Mouse (Mus musculus) hindbrain, embryonic 13.5 days (tissue): ENCODE data around the gene Rtf2. TPM values are rescaled to one million over a fixed set of nuclear protein-coding genes. Genes with fewer than 3 reads are reported as not detected.

ENCODE experiments used
- ATAC-seq: fragments of 200-750 bp; cut with Nextera tagmentation; 2 replicates; pipeline ENCODE4 v1.8.0; 2017; ENCODE audit warnings: moderate TSS enrichment; ENCODE audit not compliant: low FRiP score
- H3K27ac ChIP-seq: fragments of 300-500 bp; sonication (generic); 2 replicates; pipeline ENCODE4 v1.5.1; 2015; ENCODE audit warnings: inconsistent platforms, mild to moderate bottlenecking, moderate library complexity
- H3K27me3 ChIP-seq: fragments of 300-500 bp; sonication (generic); 2 replicates; pipeline ENCODE4 v1.6.1; 2015; ENCODE audit warnings: mild to moderate bottlenecking, inconsistent platforms
- H3K36me3 ChIP-seq: fragments of 300-500 bp; sonication (generic); 2 replicates; pipeline ENCODE4 v1.6.1; 2015; ENCODE audit warnings: mild to moderate bottlenecking, inconsistent platforms
- H3K4me1 ChIP-seq: fragments of 300-500 bp; sonication (generic); replicated peaks from 2 replicates; pipeline ENCODE4 v1.6.1; 2015; ENCODE audit warnings: inconsistent platforms
- H3K4me2 ChIP-seq: fragments of 300-500 bp; sonication (generic); 2 replicates; pipeline ENCODE4 v1.6.1; 2015; ENCODE audit warnings: inconsistent platforms, mild to moderate bottlenecking, moderate library complexity
- H3K4me3 ChIP-seq: fragments of 300-500 bp; sonication (generic); 2 replicates; pipeline ENCODE4 v1.5.1; 2015; ENCODE audit warnings: mild to moderate bottlenecking, inconsistent platforms
- H3K9ac ChIP-seq: fragments of 300-500 bp; sonication (generic); 2 replicates; pipeline ENCODE4 v1.6.1; 2015; ENCODE audit warnings: mild to moderate bottlenecking, inconsistent platforms
- H3K9me3 ChIP-seq: fragments of 300-500 bp; sonication (generic); 2 replicates; pipeline ENCODE4 v1.6.1; 2016; ENCODE audit warnings: inconsistent platforms
- WGBS: fragments of 180-500 bp; shearing (Covaris S2); methylation state at CpG from one replicate; pipeline ENCODE4 v1.1.7; 2015; 5-methylcytosine and 5-hydroxymethylcytosine counted together
- polyA plus RNA-seq: library from polyadenylated mRNA; unstranded; fragments of >200 nt; fragmentation: Nextera tagmentation; extraction: Ambion mirVana; gene quantifications from 2 replicates; pipeline ENCODE4 v1.2.1, GENCODE M21; 2015

The Rtf2 gene
- polyA plus RNA-seq, 1 experiment from 2014 or later: 102 TPM

- no peak overlapping the region for H3K9ac ChIP-seq
These were observed 33.2 kb downstream of the Rtf2 start for GRCm38 (mm10) chr2:172473591-172473990.

DNA sequence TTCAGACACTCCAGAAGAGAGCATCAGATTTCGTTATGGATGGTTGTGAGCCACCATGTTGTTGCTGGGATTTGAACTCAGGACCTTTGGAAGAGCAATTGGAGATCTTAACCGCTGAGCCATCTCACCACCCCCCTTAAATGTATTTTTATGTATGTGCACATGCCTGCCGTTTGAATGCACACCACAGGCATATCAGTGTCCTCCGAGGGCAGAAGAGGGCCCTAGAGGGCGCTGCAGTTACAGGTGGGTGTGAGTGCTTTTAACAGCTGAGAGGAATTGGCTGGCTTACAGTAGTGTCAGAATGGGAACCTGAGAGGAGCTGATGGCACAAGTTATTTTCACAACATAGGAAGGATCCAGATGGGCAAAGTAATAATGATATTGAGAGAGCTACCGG lies 34.6 kb downstream of the Rtf2 start:
- Histone ChIP-seq H3K27me3 (peaks cover 10% of the 10 kb centered on the region; the same call in 1 of the 2 replicates), H3K4me2 (no peak overlapping the region), H3K9ac (no peak overlapping the region), H3K4me1 (peaks cover 5% of the 10 kb centered on the region; the same call in 1 of the 2 replicates), H3K27ac (no peak overlapping the region), H3K36me3 (peaks cover 4% of the 10 kb centered on the region), H3K9me3 (no peaks in the 10 kb centered on the region), H3K4me3 (no peak overlapping the region)
- no peak for ATAC-seq
- 41% methylated on average over 6 of the region's 6 CpGs for WGBS

More at GRCm38 (mm10) chr2:172473591-172473990, 33.2 kb downstream of the Rtf2 start:
- H3K27me3 ChIP-seq: peaks cover 6% of the 10 kb centered on the region; the same call in 1 of the 2 replicates
- H3K9me3 ChIP-seq: no peaks in the 10 kb centered on the region
- ATAC-seq: no peak
- peaks cover 5% of the 10 kb centered on the region; the same call in 1 of the 2 replicates for H3K4me1 ChIP-seq
- H3K27ac ChIP-seq: no peak overlapping the region
- H3K4me2 ChIP-seq: no peak overlapping the region
- 65% methylated on average over 8 of the region's 8 CpGs for WGBS
- H3K36me3 ChIP-seq: peaks cover 17% of the 10 kb centered on the region
- H3K4me3 ChIP-seq: no peak overlapping the region

DNA sequence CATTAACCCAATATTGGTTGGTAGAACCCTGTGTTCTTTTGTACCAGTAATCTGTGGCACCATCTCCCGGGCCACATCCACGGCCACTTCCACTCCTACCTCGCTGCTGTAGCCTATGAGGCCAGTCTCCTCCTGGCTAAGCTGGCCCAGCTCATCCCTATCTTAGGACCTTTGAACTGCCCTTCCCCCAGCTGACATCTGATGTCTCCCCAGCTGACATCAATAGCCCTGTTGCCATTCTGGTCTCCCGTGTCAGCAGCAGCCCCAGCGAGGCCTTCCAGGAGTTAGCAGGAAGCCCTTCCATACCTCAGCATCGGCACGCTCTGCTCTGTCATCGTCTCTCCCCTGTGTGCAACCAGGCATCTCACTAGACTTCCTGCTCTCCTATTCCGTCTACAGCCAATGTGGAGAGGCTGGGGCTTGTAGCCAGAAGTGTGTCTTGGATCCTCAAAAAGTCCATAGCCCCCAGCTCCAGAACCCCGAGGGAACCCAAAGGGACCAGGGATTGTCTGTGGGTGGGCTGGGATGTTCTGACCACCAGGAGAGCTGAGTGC lies 36.4 kb downstream of the Rtf2 start:
- H3K9me3 ChIP-seq: no peaks in the 10 kb centered on the region
- WGBS: 41% methylated on average over 10 of the region's 10 CpGs
- ATAC-seq: no peak
- H3K4me2 ChIP-seq: no peak overlapping the region
- H3K27me3 ChIP-seq: peaks cover 14% of the 10 kb centered on the region; the same call in 1 of the 2 replicates
- H3K4me1 ChIP-seq: peaks cover 5% of the 10 kb centered on the region; the same call in 1 of the 2 replicates
- H3K4me3 ChIP-seq: no peak overlapping the region
- no peak overlapping the region for H3K27ac ChIP-seq
- no peaks in the 10 kb centered on the region for H3K36me3 ChIP-seq
- no peak overlapping the region for H3K9ac ChIP-seq

DNA sequence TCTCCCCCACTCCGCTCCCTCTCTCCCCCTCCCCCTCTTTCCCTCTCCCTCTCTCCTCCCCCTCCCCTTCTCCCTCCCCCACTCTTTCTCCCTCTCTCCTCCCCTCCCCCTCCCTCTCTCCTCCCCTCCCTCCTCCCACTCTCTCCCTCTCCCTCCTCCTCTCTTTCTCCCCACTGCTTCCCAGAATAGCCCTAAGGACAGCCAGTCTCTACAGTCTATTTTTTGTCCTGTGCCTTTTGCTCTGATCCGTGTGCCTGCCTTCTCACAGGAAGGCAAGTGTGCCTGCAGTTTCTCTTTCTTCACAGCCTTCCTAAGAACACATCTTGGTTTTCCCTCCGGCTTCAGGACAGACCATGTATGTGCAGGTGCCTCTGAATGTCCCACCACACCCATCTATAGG lies 37.0 kb downstream of the Rtf2 start:
- 40% methylated on average over 3 of the region's 3 CpGs for WGBS
- no peaks in the 10 kb centered on the region for H3K36me3 ChIP-seq
- no peak for ATAC-seq

DNA sequence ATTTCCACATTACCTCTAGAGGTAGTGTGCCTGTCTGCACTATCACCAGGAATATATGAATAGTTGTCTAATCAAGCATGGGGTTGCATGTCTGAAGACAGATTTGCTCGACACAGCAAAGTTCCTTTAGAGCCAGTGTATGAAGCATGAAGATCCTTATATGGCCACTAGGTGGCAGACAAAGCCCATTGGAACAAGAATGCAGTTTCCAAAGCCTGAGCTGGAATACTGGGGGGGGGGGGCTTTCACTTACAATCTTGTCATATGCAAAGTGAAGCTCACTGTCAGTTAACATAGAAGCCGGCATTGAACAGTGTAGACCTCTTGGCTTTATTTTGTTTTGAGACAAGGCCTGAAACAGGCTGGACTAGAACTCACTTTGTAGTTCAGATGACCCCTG lies 37.5 kb downstream of the Rtf2 start:
- Histone ChIP-seq H3K4me1 (peaks cover 5% of the 10 kb centered on the region; the same call in 1 of the 2 replicates), H3K9ac (no peak overlapping the region), H3K4me2 (no peak overlapping the region), H3K27ac (no peak overlapping the region), H3K27me3 (peaks cover 14% of the 10 kb centered on the region; the same call in 1 of the 2 replicates), H3K9me3 (no peaks in the 10 kb centered on the region), H3K36me3 (no peaks in the 10 kb centered on the region), H3K4me3 (no peak overlapping the region)
- WGBS: 0% methylated on average over 2 of the region's 2 CpGs
- no peak for ATAC-seq

More for the DNA sequence above, 37.0 kb downstream of the Rtf2 start:
- Histone ChIP-seq H3K9me3 (no peaks in the 10 kb centered on the region), H3K9ac (no peak overlapping the region), H3K27me3 (peaks cover 14% of the 10 kb centered on the region; the same call in 1 of the 2 replicates), H3K4me2 (no peak overlapping the region), H3K4me3 (no peak overlapping the region), H3K4me1 (peaks cover 5% of the 10 kb centered on the region; the same call in 1 of the 2 replicates), H3K27ac (no peak overlapping the region)

DNA sequence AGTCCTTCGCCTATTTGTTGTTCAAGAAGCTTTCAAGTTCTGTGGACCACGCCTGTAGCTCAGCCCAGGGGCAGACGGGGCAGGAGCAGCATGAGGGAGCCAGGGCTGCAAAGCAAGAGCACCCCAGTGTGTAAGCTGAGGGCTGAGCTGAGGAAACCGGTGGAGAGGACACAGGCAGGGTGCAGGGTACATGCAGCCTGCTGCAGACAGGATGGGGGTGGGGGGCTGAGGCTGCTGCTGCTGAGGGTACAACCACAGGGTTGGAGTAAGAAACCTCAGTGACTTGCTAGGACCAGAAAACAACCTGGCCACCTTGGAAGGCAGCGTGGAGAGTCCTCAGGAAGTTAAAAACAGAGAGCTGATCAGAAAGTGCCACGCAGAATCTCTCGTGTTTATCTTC lies 39.9 kb downstream of the Rtf2 start:
- Histone ChIP-seq H3K27ac (no peak overlapping the region), H3K9me3 (no peaks in the 10 kb centered on the region), H3K9ac (no peak overlapping the region), H3K4me3 (no peak overlapping the region), H3K4me1 (0 out of 2 replicates have a peak, but pooled peaks cover 4% of the 10 kb centered on the region), H3K27me3 (peaks cover 14% of the 10 kb centered on the region; the same call in 1 of the 2 replicates), H3K36me3 (no peaks in the 10 kb centered on the region), H3K4me2 (no peak overlapping the region)
- no peak for ATAC-seq
- WGBS: 73% methylated on average over 7 of the region's 7 CpGs

- no peak for ATAC-seq
- H3K4me1 ChIP-seq: 0 out of 2 replicates have a peak, but pooled peaks cover 4% of the 10 kb centered on the region
- H3K4me3 ChIP-seq: no peak overlapping the region
- 82% methylated on average over 16 of the region's 16 CpGs for WGBS
- H3K36me3 ChIP-seq: no peaks in the 10 kb centered on the region
- H3K9ac ChIP-seq: no peak overlapping the region
- H3K9me3 ChIP-seq: no peaks in the 10 kb centered on the region
- peaks cover 10% of the 10 kb centered on the region; the same call in 1 of the 2 replicates for H3K27me3 ChIP-seq
- no peak overlapping the region for H3K27ac ChIP-seq
- no peak overlapping the region for H3K4me2 ChIP-seq
These were observed 41.5 kb downstream of the Rtf2 start for GRCm38 (mm10) chr2:172481654-172482385.

- ATAC-seq: no peak
- 0 out of 2 replicates have a peak, but pooled peaks cover 4% of the 10 kb centered on the region for H3K4me1 ChIP-seq
- no peaks in the 10 kb centered on the region for H3K9me3 ChIP-seq
- H3K4me2 ChIP-seq: no peak overlapping the region
- H3K9ac ChIP-seq: no peak overlapping the region
- 0 out of 2 replicates have a peak, but pooled peaks cover 8% of the 10 kb centered on the region for H3K27me3 ChIP-seq
- no peak overlapping the region for H3K4me3 ChIP-seq
- H3K36me3 ChIP-seq: no peaks in the 10 kb centered on the region
- no peak overlapping the region for H3K27ac ChIP-seq
- 83% methylated on average over 14 of the region's 14 CpGs for WGBS
These were observed 43.5 kb downstream of the Rtf2 start for GRCm38 (mm10) chr2:172483766-172484413.

DNA sequence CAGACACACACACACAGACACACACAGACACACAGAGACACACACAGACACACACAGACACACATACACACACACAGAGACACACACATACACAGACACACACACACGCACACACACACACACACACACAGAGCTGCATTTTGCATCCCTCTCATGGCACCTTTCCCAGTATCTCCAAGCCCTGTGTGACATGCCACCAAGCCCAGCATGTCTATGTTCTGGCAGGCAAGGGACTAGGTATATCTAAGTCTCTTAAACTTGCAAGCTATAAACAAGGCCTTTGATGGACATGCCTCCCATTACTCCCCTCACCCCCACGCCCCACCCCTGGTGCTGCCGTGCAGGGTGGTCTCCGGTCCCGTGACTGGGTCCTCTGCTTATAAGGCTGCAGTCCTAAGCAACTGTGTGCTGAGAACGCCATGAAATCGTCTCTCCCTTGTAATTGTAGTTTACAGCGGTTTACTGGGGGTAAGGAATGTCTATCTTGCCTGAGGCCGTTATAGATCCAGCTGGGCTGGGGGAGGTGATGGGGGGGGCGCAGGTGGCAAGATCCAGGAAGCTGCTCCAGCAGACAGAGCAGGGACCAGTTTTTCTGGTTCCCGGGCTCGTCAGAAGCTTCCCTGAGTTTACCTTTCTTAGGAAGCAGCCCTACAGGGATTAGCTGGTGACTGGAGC lies 44.5 kb downstream of the Rtf2 start:
- no peak overlapping the region for H3K27ac ChIP-seq
- no peak overlapping the region for H3K9ac ChIP-seq
- WGBS: 40% methylated on average over 12 of the region's 12 CpGs
- H3K36me3 ChIP-seq: no peaks in the 10 kb centered on the region
- no peaks in the 10 kb centered on the region for H3K9me3 ChIP-seq
- H3K27me3 ChIP-seq: 0 out of 2 replicates have a peak, but pooled peaks cover 5% of the 10 kb centered on the region
- no peak overlapping the region for H3K4me2 ChIP-seq
- H3K4me1 ChIP-seq: 0 out of 2 replicates have a peak, but pooled peaks cover 4% of the 10 kb centered on the region
- no peak for ATAC-seq
- no peak overlapping the region for H3K4me3 ChIP-seq

DNA sequence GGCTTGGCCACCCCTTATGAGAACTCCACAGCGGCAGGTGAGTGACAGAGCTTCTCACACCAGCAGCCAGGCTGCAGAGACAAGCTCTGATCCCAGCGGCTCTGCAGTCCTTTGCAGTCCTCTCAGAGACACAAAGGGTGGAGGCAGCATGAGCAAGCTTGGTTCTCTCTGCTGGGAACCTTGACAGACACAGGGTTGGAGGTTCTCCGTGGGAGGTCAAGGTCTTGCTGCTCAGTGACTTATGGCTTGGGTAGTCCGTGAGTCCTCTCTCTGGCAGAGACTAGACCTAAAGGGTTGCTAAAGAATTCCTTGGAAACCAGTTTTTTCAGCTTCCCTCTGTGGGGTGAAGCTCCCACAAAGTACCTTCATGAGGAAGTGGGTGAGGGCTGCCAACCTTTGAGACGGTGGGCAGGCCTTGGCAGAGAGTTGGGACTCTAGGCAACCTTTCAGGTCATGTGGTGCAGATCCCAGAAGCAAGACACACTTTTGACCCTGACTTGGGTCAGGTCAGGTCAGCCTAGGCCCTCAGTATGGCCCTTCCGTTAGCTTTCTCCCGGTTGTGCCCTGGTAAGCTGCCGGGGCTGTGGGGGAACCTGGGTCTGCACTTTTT lies 56.5 kb downstream of the Rtf2 start:
- H3K36me3 ChIP-seq: no peaks in the 10 kb centered on the region
- H3K4me3 ChIP-seq: no peak overlapping the region
- H3K9ac ChIP-seq: no peak overlapping the region
- no peaks in the 10 kb centered on the region for H3K4me1 ChIP-seq
- ATAC-seq: no peak
- no peak overlapping the region for H3K4me2 ChIP-seq
- no peaks in the 10 kb centered on the region for H3K9me3 ChIP-seq
- no peaks in the 10 kb centered on the region for H3K27me3 ChIP-seq
- H3K27ac ChIP-seq: no peak overlapping the region
- 72% methylated on average over 8 of the region's 8 CpGs for WGBS

- Histone ChIP-seq H3K9ac (no peak overlapping the region), H3K4me3 (no peak overlapping the region), H3K4me1 (no peaks in the 10 kb centered on the region), H3K36me3 (no peaks in the 10 kb centered on the region), H3K27me3 (no peaks in the 10 kb centered on the region), H3K9me3 (no peaks in the 10 kb centered on the region), H3K4me2 (no peak overlapping the region), H3K27ac (no peak overlapping the region)
- ATAC-seq: no peak
- WGBS: 30% methylated on average over 3 of the region's 3 CpGs
These were observed 58.5 kb downstream of the Rtf2 start for GRCm38 (mm10) chr2:172498823-172499222.
